Mouse (Mus musculus) C2C12 (cell line): Measurements from ENCODE around the gene Zbtb46. TPM values are rescaled to one million over a fixed set of nuclear protein-coding genes. Genes with fewer than 3 reads are reported as not detected.

ENCODE experiments used
- H3K27me3 ChIP-seq: one replicate; pipeline ENCODE4 v1.6.1; 2011; ENCODE audit not compliant: control insufficient read depth, insufficient read depth, insufficient read length
- H3K36me3 ChIP-seq: one replicate; pipeline ENCODE4 v1.6.1; 2011; ENCODE audit not compliant: control insufficient read depth, insufficient read depth
- H3K4me3 ChIP-seq: one replicate; pipeline ENCODE4 v1.5.1; 2011; ENCODE audit warnings: mild to moderate bottlenecking, control low read depth; ENCODE audit not compliant: poor library complexity, insufficient read depth, severe bottlenecking
- H3K79me2 ChIP-seq: one replicate; pipeline ENCODE4 v1.6.1; 2011; ENCODE audit not compliant: control insufficient read depth, insufficient read depth
- H3K79me3 ChIP-seq: one replicate; pipeline ENCODE4 v1.6.1; 2011; ENCODE audit warnings: low read depth, control low read depth
- H3ac ChIP-seq: one replicate; pipeline ENCODE3; 2011; ENCODE audit warnings: low read depth; ENCODE audit not compliant: control insufficient read depth, insufficient read length
- CEBPB ChIP-seq: IDR thresholded peaks from one replicate; pipeline ENCODE4 v1.6.1; 2011; ENCODE audit warnings: low read depth, mild to moderate bottlenecking, control low read depth, moderate library complexity
- CTCF ChIP-seq: IDR thresholded peaks from one replicate; pipeline ENCODE4 v1.5.1; 2011; ENCODE audit not compliant: control insufficient read depth, insufficient read depth, insufficient read length
- FOSL1 ChIP-seq: IDR thresholded peaks from one replicate; pipeline ENCODE4 v1.8.0; 2011; ENCODE audit warnings: mild to moderate bottlenecking, low read length; ENCODE audit not compliant: poor library complexity, insufficient read depth, severe bottlenecking
- MAX ChIP-seq: IDR thresholded peaks from one replicate; pipeline ENCODE4 v1.6.1; 2011; ENCODE audit warnings: mild to moderate bottlenecking, control low read depth
- MYOD1 ChIP-seq: IDR thresholded peaks from one replicate; pipeline ENCODE4 v1.6.1; 2011; ENCODE audit warnings: low read depth; ENCODE audit not compliant: control insufficient read depth, insufficient read length
- MYOG ChIP-seq: IDR thresholded peaks from one replicate; pipeline ENCODE4 v1.6.1; 2011; ENCODE audit not compliant: control insufficient read depth, insufficient read length; ENCODE audit errors: extremely low read depth
- USF1 ChIP-seq: IDR thresholded peaks from one replicate; pipeline ENCODE4 v1.6.1; 2011; ENCODE audit warnings: low read depth, mild to moderate bottlenecking, control low read depth, moderate library complexity
- polyA plus RNA-seq: library from polyadenylated mRNA; unstranded; fragments of >200 nt; fragmentation: generic; extraction: Trizol; gene quantifications from one replicate; pipeline ENCODE4 v1.2.1, GENCODE M21; 2012; ENCODE audit warnings: missing spikeins

The Zbtb46 gene
- polyA plus RNA-seq, 1 experiment = 0.68 TPM

- no peak overlapping the region for H3K4me3 ChIP-seq
- H3K27me3 ChIP-seq = peaks cover 4% of the 10 kb centered on the region
- H3K79me2 ChIP-seq = peaks cover 24% of the 10 kb centered on the region
- no peak overlapping the region for H3ac ChIP-seq
- peaks cover 18% of the 10 kb centered on the region for H3K79me3 ChIP-seq
- H3K36me3 ChIP-seq = peaks cover 3% of the 10 kb centered on the region
- TF ChIP-seq MYOD1 = no peak
- no peak for TF ChIP-seq MAX
- no peak for TF ChIP-seq CTCF
- TF ChIP-seq MYOG = no peak
- no peak for TF ChIP-seq FOSL1
- TF ChIP-seq CEBPB = no peak
Measured at GRCm38 (mm10) chr2:181494266-181494945, 35.2 kb upstream of the Zbtb46 start.

GRCm38 (mm10) chr2:181493156-181493927, 34.1 kb upstream of the Zbtb46 start, which contains the start of gene Abhd16b:
Gene Abhd16b (plus strand): TSS chr2:181493206.
- Histone ChIP-seq H3K4me3 (no peak within 1 kb of the TSS), H3K27me3 (peaks cover 4% of the 10 kb centered on the region), H3K36me3 (no peaks in the 10 kb centered on the region), H3K79me3 (peaks cover 7% of the 10 kb centered on the region), H3ac (no peak within 1 kb of the TSS), H3K79me2 (peaks cover 13% of the 10 kb centered on the region)
- TF ChIP-seq MAX = no peak
- no peak for TF ChIP-seq MYOG
- no peak for TF ChIP-seq FOSL1
- TF ChIP-seq CEBPB = no peak
- no peak for TF ChIP-seq CTCF
- TF ChIP-seq USF1 = no peak
- TF ChIP-seq MYOD1 = no peak

- Histone ChIP-seq H3K79me3 (no peaks in the 10 kb centered on the region), H3K27me3 (peaks cover 4% of the 10 kb centered on the region), H3K36me3 (no peaks in the 10 kb centered on the region), H3K4me3 (no peak overlapping the region), H3ac (no peak overlapping the region), H3K79me2 (peaks cover 2% of the 10 kb centered on the region)
- no peak for TF ChIP-seq CTCF
Measured at GRCm38 (mm10) chr2:181492206-181492605, 33.0 kb upstream of the Zbtb46 start.

- Histone ChIP-seq H3K4me3 (no peak overlapping the region), H3K36me3 (no peaks in the 10 kb centered on the region), H3K27me3 (peaks cover 7% of the 10 kb centered on the region), H3ac (no peak overlapping the region), H3K79me3 (no peaks in the 10 kb centered on the region), H3K79me2 (no peaks in the 10 kb centered on the region)
- TF ChIP-seq CTCF = no peak
- TF ChIP-seq USF1 = no peak
- no peak for TF ChIP-seq FOSL1
- no peak for TF ChIP-seq MAX
- TF ChIP-seq MYOG = no peak
Measured at GRCm38 (mm10) chr2:181491432-181492205, 32.4 kb upstream of the Zbtb46 start.

GRCm38 (mm10) chr2:181487338-181488277, 28.4 kb upstream of the Zbtb46 start:
- no peak overlapping the region for H3ac ChIP-seq
- H3K4me3 ChIP-seq = no peak overlapping the region
- TF ChIP-seq USF1 (no peak), MYOG (no peak), MAX (no peak), MYOD1 (no peak)

More at GRCm38 (mm10) chr2:181487338-181488277, 28.4 kb upstream of the Zbtb46 start:
- H3K79me3 ChIP-seq = no peaks in the 10 kb centered on the region
- H3K27me3 ChIP-seq = peaks cover 12% of the 10 kb centered on the region
- no peaks in the 10 kb centered on the region for H3K36me3 ChIP-seq
- H3K79me2 ChIP-seq = no peaks in the 10 kb centered on the region
